Mouse (Mus musculus): ENCODE measurements around the gene Iqck. TPM values are rescaled to one million over a fixed set of nuclear protein-coding genes. Genes with fewer than 3 reads are reported as not detected.

The Iqck gene
- polyA plus RNA-seq, 1 experiment: 0.84 TPM

- H3ac ChIP-seq (ENCODE audit: control insufficient read depth, insufficient read length): no peak overlapping the region
- peaks cover 41% of the 10 kb centered on the region for H3K79me2 ChIP-seq (ENCODE audit: control insufficient read depth, insufficient read depth)
- peak overlapping the region; percentile 98 for H3K4me2 ChIP-seq (ENCODE audit: low read depth)
- peak overlapping the region; percentile 82 for H3K4me3 ChIP-seq
- no peak for TF ChIP-seq POLR2A (IDR thresholded peaks at IDR 0.05; ENCODE audit: insufficient read length, low read depth)
- TF ChIP-seq E2F4 (IDR thresholded peaks at IDR 0.05; ENCODE audit: insufficient read depth): no peak
- no peak for TF ChIP-seq USF1 (IDR thresholded peaks at IDR 0.05; ENCODE audit: low read depth)
- TF ChIP-seq REST (IDR thresholded peaks at IDR 0.05; ENCODE audit: insufficient read depth, insufficient read length): no peak
- no peak for TF ChIP-seq TCF3 (IDR thresholded peaks at IDR 0.05; ENCODE audit: insufficient read length, low read depth)
- no peak for TF ChIP-seq MAX (IDR thresholded peaks at IDR 0.05; ENCODE audit: low read depth)
- TF ChIP-seq TCF12 (IDR thresholded peaks at IDR 0.05; ENCODE audit: insufficient read depth, poor library complexity, severe bottlenecking): no peak
- TF ChIP-seq MYOD1 (IDR thresholded peaks at IDR 0.05; ENCODE audit: control insufficient read depth in 1 of 3, insufficient read length in 2 of 3, low read depth in 2 of 3): no peak
- TF ChIP-seq SRF (IDR thresholded peaks at IDR 0.05; ENCODE audit: control insufficient read depth, insufficient read length, low read depth): no peak
- TF ChIP-seq POLR2AphosphoS2 (IDR thresholded peaks at IDR 0.05; ENCODE audit: insufficient read length, low read depth): no peak
- no peak for TF ChIP-seq MYOG (IDR thresholded peaks at IDR 0.05; ENCODE audit: control insufficient read depth in 1 of 3, insufficient read depth in 1 of 3, insufficient read length in 2 of 3, low read depth in 2 of 3)
- no peak for TF ChIP-seq CEBPB (IDR thresholded peaks at IDR 0.05; ENCODE audit: insufficient read depth, poor library complexity, severe bottlenecking)
- H3K27me3 ChIP-seq (ENCODE audit: control insufficient read depth, insufficient read depth, insufficient read length): no peaks in the 10 kb centered on the region
- H3K36me3 ChIP-seq (ENCODE audit: control insufficient read depth, insufficient read depth): no peaks in the 10 kb centered on the region
Observed at GRCm38 (mm10) chr7:118995671-118996070, 140.1 kb downstream of the Iqck start.

DNA sequence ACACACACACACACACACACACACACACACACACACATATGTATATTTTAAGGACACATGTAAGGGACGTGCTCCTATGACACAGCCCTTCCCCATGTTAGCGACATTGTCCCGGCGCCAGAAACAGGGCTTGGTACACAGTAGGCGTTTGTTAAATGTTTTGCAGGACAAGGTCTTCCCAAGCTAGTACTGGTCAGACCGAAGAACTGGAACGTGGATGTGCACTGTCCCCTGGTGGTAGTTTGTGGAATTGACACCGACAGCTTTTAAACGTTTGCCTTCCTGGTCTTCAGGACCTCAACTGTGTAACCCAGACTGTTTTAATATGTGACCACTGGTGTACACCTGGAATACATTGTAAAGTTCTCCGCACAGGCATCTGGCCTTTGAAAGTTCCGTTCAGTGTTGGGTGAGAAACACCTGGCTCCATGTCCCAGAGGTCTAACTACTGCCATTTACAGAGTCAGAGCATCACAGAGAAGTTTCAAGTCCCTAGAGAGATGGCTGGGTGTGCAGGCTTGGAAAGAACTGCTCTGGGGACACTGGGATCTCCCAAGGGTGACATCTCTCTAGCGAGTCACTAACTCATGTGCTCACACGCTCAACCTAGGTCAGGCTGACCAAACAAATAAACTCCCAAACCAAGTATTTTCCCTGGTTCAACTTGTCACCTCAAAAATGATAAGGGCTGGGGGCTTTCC, 140.7 kb downstream of the Iqck start:
- Histone ChIP-seq H3K36me3 (ENCODE audit: control insufficient read depth, insufficient read depth) (no peaks in the 10 kb centered on the region), H3K4me3 (no peak overlapping the region), H3K4me2 (ENCODE audit: low read depth) (peak overlapping the region; percentile 98), H3K79me2 (ENCODE audit: control insufficient read depth, insufficient read depth) (peaks cover 34% of the 10 kb centered on the region), H3K27me3 (ENCODE audit: control insufficient read depth, insufficient read depth, insufficient read length) (no peaks in the 10 kb centered on the region), H3ac (ENCODE audit: control insufficient read depth, insufficient read length) (no peak overlapping the region)
- no peak for TF ChIP-seq TCF12 (IDR thresholded peaks at IDR 0.05; ENCODE audit: insufficient read depth, poor library complexity, severe bottlenecking)
- no peak for TF ChIP-seq SRF (IDR thresholded peaks at IDR 0.05; ENCODE audit: control insufficient read depth, insufficient read length, low read depth)
- TF ChIP-seq MYOG (IDR thresholded peaks at IDR 0.05; ENCODE audit: control insufficient read depth in 1 of 3, insufficient read depth in 1 of 3, insufficient read length in 2 of 3, low read depth in 2 of 3): no peak
- no peak for TF ChIP-seq CEBPB (IDR thresholded peaks at IDR 0.05; ENCODE audit: insufficient read depth, poor library complexity, severe bottlenecking)
- no peak for TF ChIP-seq USF1 (IDR thresholded peaks at IDR 0.05; ENCODE audit: low read depth)
- TF ChIP-seq POLR2AphosphoS2 (IDR thresholded peaks at IDR 0.05; ENCODE audit: insufficient read length, low read depth): no peak
- no peak for TF ChIP-seq TCF3 (IDR thresholded peaks at IDR 0.05; ENCODE audit: insufficient read length, low read depth)
- TF ChIP-seq MYOD1 (IDR thresholded peaks at IDR 0.05; ENCODE audit: control insufficient read depth in 1 of 3, insufficient read length in 2 of 3, low read depth in 2 of 3): no peak
- no peak for TF ChIP-seq E2F4 (IDR thresholded peaks at IDR 0.05; ENCODE audit: insufficient read depth)
- no peak for TF ChIP-seq REST (IDR thresholded peaks at IDR 0.05; ENCODE audit: insufficient read depth, insufficient read length)
- no peak for TF ChIP-seq POLR2A (IDR thresholded peaks at IDR 0.05; ENCODE audit: insufficient read length, low read depth)

DNA sequence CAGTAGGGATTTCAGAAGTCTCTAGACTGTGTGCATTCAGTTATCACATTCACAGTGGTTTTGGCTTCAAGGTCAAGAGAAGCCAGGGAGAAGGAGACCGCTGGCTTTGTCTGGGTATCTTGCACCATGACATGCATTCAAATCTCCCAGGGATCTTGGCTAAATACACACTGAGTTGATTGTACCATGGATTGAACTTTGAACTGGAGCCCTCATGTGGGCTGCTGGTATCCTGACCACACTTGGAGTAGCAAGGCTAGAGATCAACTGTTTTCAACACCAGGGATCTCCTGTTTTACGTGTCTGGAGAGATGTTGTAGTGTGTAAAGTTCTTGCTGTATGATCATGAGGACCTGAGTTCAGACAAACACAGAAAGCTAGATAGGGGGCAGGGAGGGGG, 144.3 kb downstream of the Iqck start:
- TF ChIP-seq POLR2AphosphoS2 (IDR thresholded peaks at IDR 0.05; ENCODE audit: insufficient read length, low read depth) (no peak), TCF12 (IDR thresholded peaks at IDR 0.05; ENCODE audit: insufficient read depth, poor library complexity, severe bottlenecking) (no peak), CEBPB (IDR thresholded peaks at IDR 0.05; ENCODE audit: insufficient read depth, poor library complexity, severe bottlenecking) (no peak), MYOD1 (IDR thresholded peaks at IDR 0.05; ENCODE audit: control insufficient read depth in 1 of 3, insufficient read length in 2 of 3, low read depth in 2 of 3) (no peak), REST (IDR thresholded peaks at IDR 0.05; ENCODE audit: insufficient read depth, insufficient read length) (no peak), E2F4 (IDR thresholded peaks at IDR 0.05; ENCODE audit: insufficient read depth) (no peak), SRF (IDR thresholded peaks at IDR 0.05; ENCODE audit: control insufficient read depth, insufficient read length, low read depth) (no peak), TCF3 (IDR thresholded peaks at IDR 0.05; ENCODE audit: insufficient read length, low read depth) (no peak), POLR2A (IDR thresholded peaks at IDR 0.05; ENCODE audit: insufficient read length, low read depth) (no peak), MYOG (IDR thresholded peaks at IDR 0.05; ENCODE audit: control insufficient read depth in 1 of 3, insufficient read depth in 1 of 3, insufficient read length in 2 of 3, low read depth in 2 of 3) (no peak), MAX (IDR thresholded peaks at IDR 0.05; ENCODE audit: low read depth) (no peak), USF1 (IDR thresholded peaks at IDR 0.05; ENCODE audit: low read depth) (no peak)
- Histone ChIP-seq H3K27me3 (ENCODE audit: control insufficient read depth, insufficient read depth, insufficient read length) (no peaks in the 10 kb centered on the region), H3K79me2 (ENCODE audit: control insufficient read depth, insufficient read depth) (no peaks in the 10 kb centered on the region), H3K4me3 (no peak overlapping the region), H3K36me3 (ENCODE audit: control insufficient read depth, insufficient read depth) (no peaks in the 10 kb centered on the region), H3K4me2 (ENCODE audit: low read depth) (no peak overlapping the region), H3ac (ENCODE audit: control insufficient read depth, insufficient read length) (no peak overlapping the region)

DNA sequence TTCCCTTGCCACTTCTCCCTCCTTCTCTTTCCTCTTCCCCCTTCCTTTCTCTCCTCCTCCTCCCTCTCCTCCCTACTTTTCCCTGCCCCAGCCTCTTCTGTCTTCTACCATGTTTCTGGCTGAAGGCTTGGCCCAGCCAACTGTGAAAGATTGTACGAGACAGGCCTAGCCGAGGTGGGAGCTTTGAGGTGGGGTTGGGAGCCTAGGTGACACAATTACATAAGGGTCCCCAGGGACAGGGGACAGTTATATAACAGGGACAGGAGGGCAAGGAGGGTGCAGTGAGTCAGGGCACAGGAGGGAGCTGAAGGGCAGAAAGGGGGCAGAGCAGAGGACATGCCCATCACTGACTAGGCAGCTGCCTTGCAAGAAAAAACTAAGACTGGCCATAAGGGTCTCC, 146.4 kb downstream of the Iqck start:
- Histone ChIP-seq H3K4me3 (no peak overlapping the region), H3K36me3 (ENCODE audit: control insufficient read depth, insufficient read depth) (no peaks in the 10 kb centered on the region), H3ac (ENCODE audit: control insufficient read depth, insufficient read length) (no peak overlapping the region), H3K4me2 (ENCODE audit: low read depth) (no peak overlapping the region), H3K79me2 (ENCODE audit: control insufficient read depth, insufficient read depth) (no peaks in the 10 kb centered on the region), H3K27me3 (ENCODE audit: control insufficient read depth, insufficient read depth, insufficient read length) (no peaks in the 10 kb centered on the region)
- TF ChIP-seq POLR2A (IDR thresholded peaks at IDR 0.05; ENCODE audit: insufficient read length, low read depth) (no peak), E2F4 (IDR thresholded peaks at IDR 0.05; ENCODE audit: insufficient read depth) (no peak), SRF (IDR thresholded peaks at IDR 0.05; ENCODE audit: control insufficient read depth, insufficient read length, low read depth) (no peak), CEBPB (IDR thresholded peaks at IDR 0.05; ENCODE audit: insufficient read depth, poor library complexity, severe bottlenecking) (no peak), USF1 (IDR thresholded peaks at IDR 0.05; ENCODE audit: low read depth) (no peak), TCF3 (IDR thresholded peaks at IDR 0.05; ENCODE audit: insufficient read length, low read depth) (no peak), MYOD1 (IDR thresholded peaks at IDR 0.05; ENCODE audit: control insufficient read depth in 1 of 3, insufficient read length in 2 of 3, low read depth in 2 of 3) (no peak), MYOG (IDR thresholded peaks at IDR 0.05; ENCODE audit: control insufficient read depth in 1 of 3, insufficient read depth in 1 of 3, insufficient read length in 2 of 3, low read depth in 2 of 3) (no peak), MAX (IDR thresholded peaks at IDR 0.05; ENCODE audit: low read depth) (no peak), REST (IDR thresholded peaks at IDR 0.05; ENCODE audit: insufficient read depth, insufficient read length) (no peak)

Measured in myocyte (in vitro differentiated cells).